Mouse (Mus musculus): ENCODE data around the gene Cox8a. TPM values are rescaled to one million over a fixed set of nuclear protein-coding genes. Genes with fewer than 3 reads are reported as not detected.

Cox8a gene
- polyA plus RNA-seq, 1 experiment from 2014 or later = 656 TPM

DNA sequence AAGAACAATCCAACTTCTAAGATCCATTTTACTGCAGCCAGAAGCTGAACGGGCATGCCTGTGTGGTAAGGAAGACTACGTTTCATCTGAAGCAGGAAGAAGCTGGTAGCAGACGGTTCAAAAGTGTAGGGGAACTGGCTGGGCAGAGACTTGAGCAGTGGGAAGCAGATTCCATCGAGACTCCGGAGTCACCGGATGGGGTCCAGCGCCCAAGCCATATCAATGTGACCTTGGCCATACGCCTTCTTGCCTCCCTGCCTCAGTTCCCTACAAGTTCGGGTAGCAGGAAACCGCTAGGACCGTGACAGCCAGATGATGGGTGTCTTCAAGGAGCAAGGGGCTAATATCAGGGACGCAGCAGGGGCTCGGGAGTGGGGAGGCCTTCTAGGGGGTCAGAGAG is 22.9 kb upstream of the Cox8a start:
- H3K9ac ChIP-seq (replicated peaks) = peak overlapping the region; percentile 75
- H3K4me2 ChIP-seq (replicated peaks) = peak overlapping the region; percentile 94
- 2% methylated on average over 13 of the region's 13 CpGs for WGBS
- no peaks in the 10 kb centered on the region for H3K27me3 ChIP-seq
- no peak; the same call in none of the 2 replicates for ATAC-seq (replicated peaks)
- peak overlapping the region; percentile 59 for H3K4me3 ChIP-seq
- peaks cover 22% of the 10 kb centered on the region for H3K4me1 ChIP-seq
- peak overlapping the region; percentile 77 for H3K27ac ChIP-seq (replicated peaks)
- H3K9me3 ChIP-seq = no peaks in the 10 kb centered on the region
- H3K36me3 ChIP-seq = no peaks in the 10 kb centered on the region

DNA sequence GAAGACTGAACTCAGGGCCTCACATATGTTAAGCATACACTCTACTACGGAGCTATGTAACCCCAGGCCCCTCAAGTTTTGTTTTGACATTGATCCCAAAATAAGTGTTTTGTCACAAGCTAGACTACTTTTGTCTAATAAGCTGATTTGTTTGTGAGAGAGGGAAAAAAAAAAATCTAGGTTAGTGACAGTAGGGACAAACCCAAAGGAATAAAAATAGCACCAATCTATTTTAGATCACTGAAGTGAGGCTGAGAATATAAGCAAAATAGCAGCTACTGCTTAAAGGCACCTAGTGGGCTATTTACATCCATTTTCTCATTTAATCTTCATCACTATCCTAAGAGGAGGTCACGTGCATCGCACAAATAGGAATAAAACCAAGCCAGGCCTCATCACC is 22.2 kb upstream of the Cox8a start:
- Histone ChIP-seq H3K27me3 (no peaks in the 10 kb centered on the region), H3K4me1 (peaks cover 25% of the 10 kb centered on the region), H3K4me2 (replicated peaks) (peak overlapping the region; percentile 94), H3K27ac (replicated peaks) (no peak overlapping the region), H3K9me3 (no peaks in the 10 kb centered on the region), H3K4me3 (peak overlapping the region; percentile 59), H3K36me3 (no peaks in the 10 kb centered on the region), H3K9ac (replicated peaks) (peak overlapping the region; percentile 75)
- ATAC-seq (replicated peaks) = no peak
- 78% methylated on average over 3 of the region's 3 CpGs for WGBS

DNA sequence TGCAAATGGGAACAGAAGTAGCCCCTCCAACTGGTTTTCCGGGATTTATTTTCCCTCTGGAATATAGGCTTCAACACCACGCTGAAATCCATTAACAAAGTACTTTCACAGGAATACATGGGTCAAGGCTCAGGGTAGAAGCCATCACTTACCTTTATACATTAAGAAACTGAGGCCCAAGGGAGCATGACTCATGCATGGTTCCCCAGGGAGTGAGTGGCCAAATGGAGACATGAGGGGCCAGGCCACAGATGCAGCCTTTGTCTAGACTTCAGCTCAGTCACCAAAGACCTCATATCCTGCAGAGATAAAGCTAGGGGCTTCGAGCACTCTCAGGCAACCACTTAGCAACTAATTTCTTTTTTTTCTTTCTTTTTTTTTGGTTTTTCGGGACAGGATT is 19.3 kb upstream of the Cox8a start:
- Histone ChIP-seq H3K9me3 (no peaks in the 10 kb centered on the region), H3K4me2 (replicated peaks) (no peak overlapping the region), H3K27ac (replicated peaks) (no peak overlapping the region), H3K36me3 (peaks cover 14% of the 10 kb centered on the region), H3K9ac (replicated peaks) (no peak overlapping the region), H3K4me1 (peaks cover 25% of the 10 kb centered on the region), H3K4me3 (no peak overlapping the region), H3K27me3 (no peaks in the 10 kb centered on the region)
- WGBS = 85% methylated on average over 4 of the region's 4 CpGs
- no peak for ATAC-seq (replicated peaks)

DNA sequence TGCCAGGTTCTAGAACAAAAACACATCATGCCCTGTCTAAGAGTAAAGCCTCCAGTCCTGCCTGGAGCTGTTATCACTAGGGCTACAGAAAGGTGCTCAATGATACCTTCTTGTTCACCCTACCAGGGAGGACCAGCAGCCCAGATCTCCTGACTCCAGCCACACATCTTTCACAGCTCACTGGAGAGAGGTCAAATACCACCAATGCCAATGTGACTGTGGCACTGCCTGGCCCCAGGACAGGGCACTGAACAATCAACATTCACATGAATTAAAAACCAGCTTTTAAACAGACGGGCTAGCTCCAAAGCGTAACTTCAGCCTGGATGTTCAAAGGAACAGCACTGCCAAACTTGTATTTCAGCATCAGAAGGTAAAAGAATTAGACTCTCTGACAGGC is 18.6 kb upstream of the Cox8a start:
- Histone ChIP-seq H3K9ac (replicated peaks) (no peak overlapping the region), H3K4me3 (no peak overlapping the region), H3K27ac (replicated peaks) (no peak overlapping the region), H3K9me3 (no peaks in the 10 kb centered on the region), H3K27me3 (no peaks in the 10 kb centered on the region), H3K4me1 (peaks cover 21% of the 10 kb centered on the region), H3K36me3 (peaks cover 14% of the 10 kb centered on the region), H3K4me2 (replicated peaks) (no peak overlapping the region)
- no peak for ATAC-seq (replicated peaks)
- 90% methylated on average over 2 of the region's 2 CpGs for WGBS

DNA sequence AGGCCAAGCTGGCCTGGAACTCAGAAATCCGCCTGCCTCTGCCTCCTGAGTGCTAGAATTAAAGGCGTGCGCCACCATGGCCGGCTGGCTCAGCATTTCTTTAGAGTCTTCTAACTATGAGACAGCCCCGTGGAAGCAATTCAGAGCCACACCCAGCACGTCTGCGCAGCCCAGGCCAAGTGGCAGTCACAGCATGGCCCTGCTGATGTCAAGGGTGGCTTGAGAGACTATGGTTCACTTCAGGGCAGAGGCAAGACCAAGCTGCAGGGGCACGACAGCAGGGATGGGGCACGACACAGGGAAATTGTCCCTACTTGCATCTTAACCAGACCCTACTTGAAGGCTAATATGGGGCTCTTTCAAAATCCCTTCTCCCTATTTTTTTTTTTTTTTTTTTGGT is 18.0 kb upstream of the Cox8a start:
- H3K9me3 ChIP-seq = no peaks in the 10 kb centered on the region
- H3K9ac ChIP-seq (replicated peaks) = no peak overlapping the region
- peaks cover 14% of the 10 kb centered on the region for H3K36me3 ChIP-seq
- H3K4me3 ChIP-seq = no peak overlapping the region
- H3K27me3 ChIP-seq = no peaks in the 10 kb centered on the region
- ATAC-seq (replicated peaks) = no peak
- peaks cover 21% of the 10 kb centered on the region for H3K4me1 ChIP-seq
- no peak overlapping the region for H3K4me2 ChIP-seq (replicated peaks)
- WGBS = 91% methylated on average over 9 of the region's 9 CpGs
- no peak overlapping the region for H3K27ac ChIP-seq (replicated peaks)

DNA sequence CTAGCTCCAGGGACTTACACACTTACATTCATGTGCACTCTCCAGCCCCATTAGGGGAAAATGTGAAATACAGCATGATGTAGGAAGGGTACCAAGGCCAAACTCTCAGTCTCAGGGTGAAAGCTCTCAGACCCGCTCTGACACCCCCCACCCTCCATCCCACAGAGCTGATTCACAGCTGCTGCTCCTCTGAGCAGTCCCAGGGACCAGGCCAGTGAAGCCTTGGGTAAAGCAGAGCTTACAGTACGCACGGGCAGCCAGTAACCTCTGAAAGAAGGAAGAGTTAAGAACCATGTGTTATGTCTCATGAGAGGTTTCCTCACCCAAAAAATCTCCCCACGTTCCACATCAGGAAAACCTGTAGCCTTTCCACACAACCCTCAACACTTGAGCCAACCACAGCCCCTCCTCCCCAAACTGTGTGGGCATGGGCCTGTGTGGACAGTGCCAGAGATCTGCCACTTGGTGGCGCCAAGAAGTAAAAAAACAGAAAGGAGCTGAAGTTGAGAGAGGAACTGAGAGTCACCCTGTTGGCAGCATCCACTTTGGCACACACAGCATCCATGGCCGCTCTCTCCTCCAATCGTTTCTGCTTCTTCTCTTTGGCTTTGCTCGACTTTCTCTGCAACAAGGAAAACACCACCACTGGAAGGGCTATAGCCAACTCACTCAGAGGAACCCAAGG is 17.3 kb upstream of the Cox8a start:
- peaks cover 13% of the 10 kb centered on the region for H3K4me1 ChIP-seq
- peak; percentile 93 for ATAC-seq (replicated peaks)
- H3K9ac ChIP-seq (replicated peaks) = no peak overlapping the region
- H3K36me3 ChIP-seq = peaks cover 21% of the 10 kb centered on the region
- WGBS = 47% methylated on average over 8 of the region's 8 CpGs
- H3K4me3 ChIP-seq = no peak overlapping the region
- H3K27me3 ChIP-seq = no peaks in the 10 kb centered on the region
- no peaks in the 10 kb centered on the region for H3K9me3 ChIP-seq
- no peak overlapping the region for H3K4me2 ChIP-seq (replicated peaks)
- no peak overlapping the region; the same call in 1 of the 2 replicates for H3K27ac ChIP-seq (replicated peaks)

DNA sequence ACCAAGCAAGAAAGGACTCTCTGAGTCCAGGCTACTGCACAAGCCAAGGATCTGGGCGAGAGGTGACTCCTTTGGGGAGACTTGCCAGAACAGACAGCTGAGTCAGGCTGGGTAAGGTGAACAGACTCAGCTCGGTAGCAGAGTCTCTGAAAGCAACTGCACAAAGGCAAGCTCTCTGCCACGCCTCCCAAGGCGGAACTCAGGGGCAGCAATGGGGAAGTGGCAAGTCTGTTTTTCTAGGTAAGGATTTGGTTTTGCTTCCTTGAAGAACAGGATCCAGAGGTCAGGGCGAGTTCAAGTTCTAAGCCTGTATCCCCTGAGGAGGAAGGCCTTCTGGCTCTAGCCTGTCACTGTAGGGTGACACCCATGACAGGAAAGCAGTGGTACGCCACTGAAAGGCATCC is 9.1 kb upstream of the Cox8a start:
- Histone ChIP-seq H3K27ac (replicated peaks) (no peak overlapping the region), H3K36me3 (peaks cover 39% of the 10 kb centered on the region), H3K27me3 (no peaks in the 10 kb centered on the region), H3K9me3 (no peaks in the 10 kb centered on the region), H3K9ac (replicated peaks) (no peak overlapping the region), H3K4me3 (no peak overlapping the region), H3K4me2 (replicated peaks) (no peak overlapping the region), H3K4me1 (no peaks in the 10 kb centered on the region)
- 78% methylated on average over 6 of the region's 6 CpGs for WGBS
- no peak for ATAC-seq (replicated peaks)

DNA sequence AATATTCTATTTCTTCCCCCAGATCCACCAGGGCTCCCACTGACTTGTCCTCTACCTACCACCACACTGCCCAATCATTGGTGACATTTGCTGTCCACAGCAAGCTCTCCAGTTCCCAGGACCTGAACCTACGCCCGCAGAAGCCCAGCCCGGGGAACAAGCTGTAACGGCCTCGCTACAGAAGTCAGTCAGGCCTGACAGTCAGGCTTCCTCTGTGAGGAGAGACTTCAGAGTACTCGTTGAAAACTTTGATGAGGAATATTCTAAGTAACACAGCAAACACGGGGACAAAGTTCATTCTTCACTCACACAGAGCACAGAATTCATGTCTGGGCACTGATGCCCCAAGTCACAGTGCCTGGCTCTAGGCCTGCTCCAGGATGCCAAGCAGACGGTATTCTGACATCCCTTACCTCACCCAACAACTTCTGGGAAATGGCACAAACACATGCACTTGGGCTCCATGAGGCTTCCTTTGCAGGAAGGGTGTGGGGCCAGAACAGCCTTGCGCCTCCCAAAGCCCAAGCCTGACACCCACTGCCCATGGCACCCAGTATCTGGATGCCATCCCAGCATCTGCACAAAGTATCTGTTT is 7.8 kb upstream of the Cox8a start:
- Histone ChIP-seq H3K4me2 (replicated peaks) (no peak overlapping the region), H3K27ac (replicated peaks) (no peak overlapping the region), H3K4me1 (no peaks in the 10 kb centered on the region), H3K4me3 (no peak overlapping the region), H3K27me3 (no peaks in the 10 kb centered on the region), H3K9me3 (no peaks in the 10 kb centered on the region), H3K36me3 (peaks cover 37% of the 10 kb centered on the region), H3K9ac (replicated peaks) (no peak overlapping the region)
- WGBS = 85% methylated on average over 9 of the region's 9 CpGs
- no peak for ATAC-seq (replicated peaks)

DNA sequence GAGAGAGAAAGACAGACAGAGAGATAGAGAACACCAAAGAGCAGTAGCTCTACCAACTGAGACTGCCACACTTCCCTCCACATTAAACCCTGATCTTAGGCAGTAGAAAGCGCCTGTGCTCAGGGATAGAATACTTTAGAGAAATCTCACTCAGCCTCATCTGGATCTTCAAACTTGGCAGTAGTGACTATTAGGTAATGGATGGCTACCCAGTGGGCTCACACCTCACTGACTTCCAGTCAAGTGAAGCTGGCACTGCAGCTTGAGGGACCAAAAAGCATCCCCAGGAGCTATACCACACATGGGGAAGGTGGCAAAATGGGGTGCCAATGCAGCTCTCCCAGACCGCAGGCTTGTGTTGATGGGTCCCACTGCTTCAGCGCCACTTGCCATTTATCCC is 6.8 kb upstream of the Cox8a start:
- no peaks in the 10 kb centered on the region for H3K27me3 ChIP-seq
- no peaks in the 10 kb centered on the region for H3K4me1 ChIP-seq
- H3K9me3 ChIP-seq = no peaks in the 10 kb centered on the region
- WGBS = 90% methylated on average over 3 of the region's 3 CpGs
- H3K4me3 ChIP-seq = no peak overlapping the region
- no peak overlapping the region for H3K9ac ChIP-seq (replicated peaks)
- no peak overlapping the region for H3K27ac ChIP-seq (replicated peaks)
- peaks cover 28% of the 10 kb centered on the region for H3K36me3 ChIP-seq
- no peak for ATAC-seq (replicated peaks)
- H3K4me2 ChIP-seq (replicated peaks) = no peak overlapping the region

DNA sequence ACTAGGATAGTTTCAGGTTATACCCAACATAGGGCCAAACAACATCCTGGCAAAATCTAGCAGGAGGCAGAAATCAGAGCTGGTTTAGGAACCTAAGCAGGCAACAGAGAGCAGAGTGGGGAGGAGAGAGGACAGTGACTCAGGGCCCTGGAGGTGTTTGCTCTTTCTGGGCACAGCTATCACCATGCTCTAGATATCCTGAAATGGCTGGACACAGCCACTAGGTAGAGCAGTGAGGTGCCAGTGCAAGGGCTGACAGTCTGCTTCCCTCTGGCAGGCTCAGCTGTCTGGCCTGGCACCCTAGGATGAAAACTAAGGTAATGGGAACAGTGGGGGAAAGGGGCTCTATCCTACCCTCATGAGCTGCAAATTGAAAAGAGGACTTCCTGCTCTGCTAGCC is 6.1 kb upstream of the Cox8a start:
- ATAC-seq (replicated peaks) = no peak
- Histone ChIP-seq H3K27me3 (no peaks in the 10 kb centered on the region), H3K4me1 (no peaks in the 10 kb centered on the region), H3K4me3 (no peak overlapping the region), H3K27ac (replicated peaks) (no peak overlapping the region), H3K4me2 (replicated peaks) (no peak overlapping the region), H3K9me3 (no peaks in the 10 kb centered on the region), H3K9ac (replicated peaks) (no peak overlapping the region), H3K36me3 (peaks cover 24% of the 10 kb centered on the region)

DNA sequence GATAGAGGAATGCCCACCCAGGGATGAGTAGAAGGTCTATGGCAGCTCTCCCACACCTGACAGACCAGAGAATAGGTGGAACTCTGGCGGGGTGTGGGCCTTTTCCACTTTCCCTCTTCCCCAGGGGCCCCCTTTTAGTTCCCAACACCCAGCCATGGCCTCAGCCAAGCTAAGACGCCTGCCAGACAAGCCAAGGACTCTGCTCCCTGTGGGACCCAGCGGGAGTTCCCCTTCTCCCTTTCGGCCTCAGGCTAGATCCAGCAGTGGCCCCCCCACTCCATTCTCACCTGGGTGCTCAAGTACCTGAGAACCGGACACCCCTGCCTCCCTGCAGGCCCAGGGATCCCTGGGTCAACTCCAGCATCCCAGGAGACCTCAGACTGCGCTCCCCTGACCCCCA is 4.8 kb upstream of the Cox8a start:
- 87% methylated on average over 6 of the region's 6 CpGs for WGBS
- ATAC-seq (replicated peaks) = no peak
- H3K27ac ChIP-seq (replicated peaks) = no peak overlapping the region
- peaks cover 6% of the 10 kb centered on the region for H3K4me1 ChIP-seq
- peaks cover 14% of the 10 kb centered on the region for H3K36me3 ChIP-seq
- no peak overlapping the region for H3K4me3 ChIP-seq
- no peak overlapping the region for H3K4me2 ChIP-seq (replicated peaks)
- H3K9ac ChIP-seq (replicated peaks) = no peak overlapping the region
- no peaks in the 10 kb centered on the region for H3K9me3 ChIP-seq
- H3K27me3 ChIP-seq = no peaks in the 10 kb centered on the region

DNA sequence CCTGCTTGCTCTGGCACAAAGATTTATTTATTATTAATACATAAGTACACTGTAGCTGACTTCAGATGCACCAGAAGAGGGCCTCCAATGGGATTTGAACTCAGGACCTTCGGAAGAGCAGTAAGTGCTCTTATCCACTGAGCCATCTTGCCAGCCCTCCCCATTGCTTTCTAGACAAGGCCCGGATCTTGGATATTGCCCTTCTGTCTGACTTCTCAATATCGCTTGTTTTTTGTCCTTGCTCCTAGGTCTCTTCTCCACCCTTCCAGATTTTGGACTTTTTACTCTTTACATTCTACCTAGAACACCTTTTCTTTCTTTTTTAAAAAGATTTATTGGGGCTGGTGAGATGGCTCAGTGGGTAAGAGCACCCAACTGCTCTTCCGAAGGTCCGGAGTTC is 1.3 kb upstream of the Cox8a start:
- no peak overlapping the region for H3K4me3 ChIP-seq
- peaks cover 11% of the 10 kb centered on the region; the same call in 1 of the 2 replicates for H3K36me3 ChIP-seq
- no peak overlapping the region for H3K4me2 ChIP-seq (replicated peaks)
- no peak overlapping the region for H3K27ac ChIP-seq (replicated peaks)
- no peaks in the 10 kb centered on the region for H3K9me3 ChIP-seq
- no peaks in the 10 kb centered on the region for H3K27me3 ChIP-seq
- ATAC-seq (replicated peaks) = no peak
- peaks cover 36% of the 10 kb centered on the region for H3K4me1 ChIP-seq
- WGBS = 94% methylated on average over 5 of the region's 5 CpGs
- H3K9ac ChIP-seq (replicated peaks) = no peak overlapping the region

DNA sequence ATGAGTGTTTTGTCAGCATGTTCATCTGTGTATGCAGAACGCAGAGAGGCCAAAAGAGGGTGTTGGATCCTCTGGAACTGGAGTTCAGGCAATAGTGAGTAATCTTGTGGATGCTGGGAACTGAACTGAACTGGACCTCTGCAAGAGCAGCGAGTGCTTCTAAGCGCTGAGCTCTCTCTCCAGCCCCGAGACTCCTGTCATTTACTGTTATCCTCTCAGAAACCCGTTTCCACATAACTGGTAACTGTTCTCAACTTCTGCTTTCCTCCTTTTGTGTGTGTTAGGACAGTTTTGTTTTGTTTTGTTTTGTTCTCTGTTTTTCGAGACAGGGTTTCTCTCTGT is 481 bp upstream of the Cox8a start:
- H3K36me3 ChIP-seq = peaks cover 16% of the 10 kb centered on the region; the same call in 1 of the 2 replicates
- H3K4me1 ChIP-seq = peaks cover 36% of the 10 kb centered on the region
- peak overlapping the region; percentile 78 for H3K4me2 ChIP-seq (replicated peaks)
- peak overlapping the region; percentile 76; the same call in 1 of the 2 replicates for H3K9ac ChIP-seq (replicated peaks)
- no peaks in the 10 kb centered on the region for H3K27me3 ChIP-seq
- ATAC-seq (replicated peaks) = no peak
- no peaks in the 10 kb centered on the region for H3K9me3 ChIP-seq
- H3K4me3 ChIP-seq = peak overlapping the region; percentile 93
- H3K27ac ChIP-seq (replicated peaks) = peak overlapping the region; percentile 41; the same call in 1 of the 2 replicates
- 5% methylated on average over 6 of the region's 6 CpGs for WGBS
